Mouse (Mus musculus) kidney, adult 2 months (tissue): ENCODE data around the gene Ropn1l. TPM values are rescaled to one million over a fixed set of nuclear protein-coding genes. Genes with fewer than 3 reads are reported as not detected.

Source experiments
- DNase-seq: peaks from one replicate; pipeline ENCODE4 v3.0.0; 2021
- H3K27ac ChIP-seq: fragments of 200-500 bp; 2 replicates; pipeline ENCODE4 v1.5.1; 2012; ENCODE audit warnings: low read depth, low read length, control low read depth, inconsistent platforms; ENCODE audit not compliant: insufficient read depth
- H3K27me3 ChIP-seq: fragments of 200-500 bp; replicated peaks from 2 replicates; pipeline ENCODE4 v1.6.1; 2012; ENCODE audit warnings: mild to moderate bottlenecking, moderate library complexity, low read length, inconsistent platforms; ENCODE audit not compliant: control insufficient read depth, insufficient read depth
- H3K36me3 ChIP-seq: fragments of 200-500 bp; 2 replicates; pipeline ENCODE4 v1.6.1; 2012; ENCODE audit warnings: mild to moderate bottlenecking, moderate library complexity, low read length, inconsistent platforms; ENCODE audit not compliant: control insufficient read depth, insufficient read depth
- H3K4me1 ChIP-seq: fragments of 200-500 bp; 2 replicates; pipeline ENCODE4 v1.6.1; 2011; ENCODE audit warnings: low read length; ENCODE audit not compliant: control insufficient read depth, insufficient read depth
- H3K4me3 ChIP-seq: fragments of 200-500 bp; 2 replicates; pipeline ENCODE4 v1.5.1; 2011; ENCODE audit warnings: mild to moderate bottlenecking, low read depth, low read length, control low read depth; ENCODE audit not compliant: insufficient read depth
- CTCF ChIP-seq: fragments of 200-500 bp; conservative IDR thresholded peaks from 2 replicates; pipeline ENCODE4 v1.5.1; 2011; ENCODE audit warnings: low read depth, mild to moderate bottlenecking, control low read depth, low read length, moderate library complexity, mixed read lengths; ENCODE audit not compliant: insufficient read depth, insufficient read length
- POLR2A ChIP-seq: fragments of 200-500 bp; IDR thresholded peaks from one replicate; pipeline ENCODE4 v1.6.1; 2011; ENCODE audit warnings: low read depth, low read length, control low read depth
- WGBS: fragments of 180-500 bp; shearing (Covaris S2); methylation state at CpG from one replicate; pipeline ENCODE4 v1.1.7; 2018; 5-methylcytosine and 5-hydroxymethylcytosine counted together
- polyA plus RNA-seq: library from polyadenylated mRNA; depleted of rRNA; stranded (reverse); fragments of >200 nt; gene quantifications from 2 replicates; pipeline ENCODE4 v1.2.3, GENCODE M21; 2012

The Ropn1l gene
- polyA plus RNA-seq, 1 experiment, result 5.6 TPM

DNA sequence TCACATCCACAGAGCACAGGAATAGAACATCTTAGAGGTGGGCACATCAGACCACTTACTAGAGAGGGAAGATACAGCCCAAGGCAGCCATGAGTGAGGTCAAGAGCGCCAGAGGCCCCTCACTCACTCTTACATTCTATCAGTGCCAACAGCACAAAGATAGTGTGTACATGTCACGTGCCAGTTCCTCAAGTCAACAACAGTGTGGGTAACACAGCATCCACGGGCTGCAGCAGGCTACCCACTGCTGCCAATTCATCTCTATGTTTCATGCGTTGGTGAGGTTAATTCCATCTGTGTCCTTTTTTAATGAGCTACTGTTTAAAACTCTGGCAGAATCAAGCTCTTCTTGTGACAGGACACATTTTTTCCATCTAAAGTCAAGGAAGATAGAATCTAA, 10.8 kb downstream of the Ropn1l start:
- 0 out of 2 replicates have a peak, but pooled peaks cover 3% of the 10 kb centered on the region for H3K4me1 ChIP-seq
- no peak overlapping the region for H3K27ac ChIP-seq
- H3K27me3 ChIP-seq, result no peaks in the 10 kb centered on the region
- TF ChIP-seq CTCF (no peak), POLR2A (no peak)
- H3K4me3 ChIP-seq, result no peak overlapping the region
- 96% methylated on average over 4 of the region's 4 CpGs for WGBS
- DNase-seq, result no peak
- no peaks in the 10 kb centered on the region for H3K36me3 ChIP-seq

DNA sequence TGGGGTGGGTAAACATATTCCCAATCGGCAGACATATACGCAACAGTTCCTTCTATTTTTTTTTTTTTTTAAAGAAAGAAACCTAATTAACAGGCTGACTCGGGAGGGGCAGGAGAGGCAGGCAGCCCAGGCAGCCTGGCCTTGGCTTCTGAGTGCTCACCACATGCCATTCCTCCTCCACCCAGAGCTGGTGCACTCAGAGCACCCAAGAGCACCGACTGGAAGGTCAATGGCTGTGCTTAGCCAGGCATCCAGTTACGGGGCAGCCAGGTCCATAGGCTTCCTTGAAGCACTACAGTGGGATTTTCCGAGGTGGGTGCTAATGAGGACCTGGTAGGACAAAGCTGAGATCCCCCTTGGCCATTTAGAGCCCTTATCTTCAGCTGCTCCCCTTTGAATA, 11.5 kb downstream of the Ropn1l start:
- H3K27ac ChIP-seq, result no peak overlapping the region
- 0 out of 2 replicates have a peak, but pooled peaks cover 1% of the 10 kb centered on the region for H3K4me1 ChIP-seq
- H3K36me3 ChIP-seq, result no peaks in the 10 kb centered on the region
- no peaks in the 10 kb centered on the region for H3K27me3 ChIP-seq
- DNase-seq, result peak; percentile 31
- 49% methylated on average over 6 of the region's 6 CpGs for WGBS
- H3K4me3 ChIP-seq, result no peak overlapping the region
- TF ChIP-seq CTCF (no peak), POLR2A (no peak)

DNA sequence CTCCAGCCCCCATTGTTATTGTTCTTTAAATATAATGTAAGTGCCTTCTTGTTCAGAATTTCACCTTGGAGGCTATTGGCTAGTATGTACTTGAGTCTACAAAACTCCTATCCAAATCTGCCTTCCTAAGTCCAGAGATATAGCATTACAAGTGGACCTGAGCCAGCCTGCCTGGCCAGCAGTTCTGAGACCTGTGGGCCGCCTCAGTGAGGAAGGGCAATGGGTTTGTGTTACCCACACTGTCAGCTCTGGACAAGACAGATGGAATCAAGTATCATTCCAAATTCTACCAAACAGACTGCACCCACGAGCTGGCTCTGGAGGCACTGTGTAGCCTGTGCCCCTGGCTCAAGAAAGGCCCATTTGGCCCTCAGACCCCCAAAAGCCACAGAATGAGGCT, 16.7 kb downstream of the Ropn1l start:
- TF ChIP-seq CTCF, result no peak
- TF ChIP-seq POLR2A, result no peak

DNA sequence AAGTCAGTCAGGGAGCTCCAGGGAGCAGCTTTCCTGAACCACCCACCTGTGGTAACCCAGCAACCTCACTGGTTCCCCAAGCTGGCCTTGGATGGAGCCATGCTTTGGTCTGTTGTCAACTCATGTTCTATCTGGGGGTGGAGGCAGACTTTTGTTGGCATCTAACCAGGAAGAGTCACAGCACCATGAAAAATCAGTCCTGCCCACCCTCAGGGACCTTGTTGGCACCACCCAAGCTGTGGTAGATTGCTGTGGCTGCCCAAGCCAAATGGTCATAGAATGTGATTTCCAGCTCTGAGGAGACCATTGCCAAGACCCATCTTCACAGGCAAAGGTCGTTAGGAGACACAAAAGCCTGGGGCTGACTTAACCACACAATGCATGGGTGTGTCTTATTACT, 17.5 kb downstream of the Ropn1l start:
- Histone ChIP-seq H3K27ac (no peak overlapping the region), H3K27me3 (no peaks in the 10 kb centered on the region), H3K36me3 (no peaks in the 10 kb centered on the region), H3K4me3 (no peak overlapping the region), H3K4me1 (peaks cover 3% of the 10 kb centered on the region; the same call in 1 of the 2 replicates)
- no peak for TF ChIP-seq CTCF
- no peak for TF ChIP-seq POLR2A
- no peak for DNase-seq
- WGBS, result 44% methylated on average over 1 of the region's 1 CpGs

More for the DNA sequence above, 16.7 kb downstream of the Ropn1l start:
- no peaks in the 10 kb centered on the region for H3K36me3 ChIP-seq
- no peaks in the 10 kb centered on the region for H3K27me3 ChIP-seq
- H3K4me1 ChIP-seq, result peaks cover 3% of the 10 kb centered on the region; the same call in 1 of the 2 replicates
- no peak overlapping the region for H3K27ac ChIP-seq
- no peak for DNase-seq
- H3K4me3 ChIP-seq, result no peak overlapping the region
- WGBS, result 88% methylated on average over 2 of the region's 2 CpGs

DNA sequence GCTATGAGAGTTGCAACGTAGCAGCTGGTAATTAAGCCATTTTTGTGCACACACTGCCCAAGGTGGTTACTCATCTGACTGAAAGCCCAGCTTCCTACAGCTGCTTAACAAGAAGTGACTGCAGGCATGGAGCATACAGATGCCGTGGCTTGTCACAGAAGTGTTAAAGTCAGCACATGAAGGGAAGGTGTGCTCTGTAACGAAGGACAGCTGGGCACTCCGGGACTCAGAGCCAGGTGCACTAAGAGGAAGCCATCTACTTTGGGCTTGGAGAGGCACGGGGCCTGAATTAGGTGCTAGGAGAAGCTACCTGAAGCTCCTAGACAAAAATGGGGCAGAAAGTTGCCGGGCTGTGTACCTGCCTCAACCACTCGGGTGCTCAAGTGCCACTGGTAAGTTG, 19.8 kb downstream of the Ropn1l start:
- Histone ChIP-seq H3K4me1 (peaks cover 3% of the 10 kb centered on the region; the same call in 1 of the 2 replicates), H3K27ac (no peak overlapping the region), H3K36me3 (no peaks in the 10 kb centered on the region), H3K27me3 (no peaks in the 10 kb centered on the region), H3K4me3 (no peak overlapping the region)
- 67% methylated on average over 7 of the region's 7 CpGs for WGBS
- DNase-seq, result no peak
- TF ChIP-seq POLR2A (no peak), CTCF (no peak)

DNA sequence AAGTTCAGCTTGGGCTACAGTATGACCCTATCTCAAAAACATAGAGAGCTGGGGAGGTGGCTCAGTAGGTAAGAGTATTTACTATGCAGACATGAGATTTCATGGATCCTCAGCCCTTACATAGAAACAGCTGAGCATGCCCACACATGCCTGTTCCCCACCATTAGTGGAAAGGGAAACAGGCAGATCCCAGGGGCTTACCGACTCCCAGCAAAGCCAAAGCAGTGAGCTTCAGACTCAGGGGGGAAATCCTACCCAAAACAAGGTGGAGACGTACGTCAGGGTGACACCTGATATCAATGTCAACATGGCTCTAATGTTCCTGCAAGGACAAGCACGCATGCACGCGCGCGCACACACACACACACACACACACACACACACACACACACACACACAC, 21.7 kb downstream of the Ropn1l start:
- no peak for DNase-seq
- 74% methylated on average over 8 of the region's 8 CpGs for WGBS
- no peak overlapping the region for H3K4me3 ChIP-seq
- no peaks in the 10 kb centered on the region for H3K36me3 ChIP-seq
- peaks cover 3% of the 10 kb centered on the region; the same call in 1 of the 2 replicates for H3K4me1 ChIP-seq
- no peak for TF ChIP-seq POLR2A
- TF ChIP-seq CTCF, result no peak
- no peak overlapping the region for H3K27ac ChIP-seq
- no peaks in the 10 kb centered on the region for H3K27me3 ChIP-seq

DNA sequence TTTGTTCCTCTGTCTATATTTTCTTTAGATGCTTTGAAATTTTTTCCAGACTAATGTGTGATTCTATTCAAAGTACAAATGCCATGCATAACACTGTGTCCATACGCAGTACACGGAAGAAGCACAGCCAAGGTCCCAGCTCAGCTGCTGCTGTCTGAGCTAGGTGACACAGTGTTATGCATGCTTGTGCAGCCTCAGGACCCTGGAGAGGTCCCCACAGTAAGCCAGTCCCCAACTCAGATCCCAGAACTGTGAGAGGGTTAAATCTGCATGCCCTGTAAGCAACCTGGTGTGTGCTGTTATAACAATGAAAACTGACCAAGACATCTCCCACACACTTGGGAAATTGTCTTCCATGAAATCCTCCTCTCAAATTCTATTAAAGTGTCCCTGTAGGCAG, 23.5 kb downstream of the Ropn1l start:
- Histone ChIP-seq H3K27ac (no peak overlapping the region), H3K27me3 (no peaks in the 10 kb centered on the region), H3K4me3 (no peak overlapping the region), H3K4me1 (peaks cover 3% of the 10 kb centered on the region; the same call in 1 of the 2 replicates), H3K36me3 (no peaks in the 10 kb centered on the region)
- DNase-seq, result no peak
- 69% methylated on average over 2 of the region's 2 CpGs for WGBS
- TF ChIP-seq CTCF, result no peak
- no peak for TF ChIP-seq POLR2A

DNA sequence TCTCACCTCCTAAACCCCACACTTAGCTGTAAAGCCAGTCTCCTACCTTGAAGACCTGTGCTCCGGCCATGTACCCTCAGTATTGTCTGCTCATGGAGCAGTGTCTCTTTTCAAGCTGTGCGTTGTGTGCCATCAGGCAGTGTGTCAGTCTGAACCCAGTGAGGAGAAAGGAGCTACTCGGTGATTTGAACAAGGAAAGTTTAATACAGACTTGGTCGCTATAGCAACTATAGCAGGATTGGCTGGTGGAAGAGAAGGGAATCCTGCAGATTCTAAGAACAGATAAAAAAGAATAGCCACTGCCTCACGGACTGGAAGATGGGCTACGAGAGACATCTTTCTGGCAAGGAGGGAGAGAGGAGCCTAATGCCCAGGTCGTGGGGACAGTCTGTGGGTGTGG, 24.1 kb downstream of the Ropn1l start:
- no peak for DNase-seq
- H3K27ac ChIP-seq, result no peak overlapping the region
- WGBS, result 84% methylated on average over 7 of the region's 7 CpGs
- H3K36me3 ChIP-seq, result no peaks in the 10 kb centered on the region
- peaks cover 3% of the 10 kb centered on the region; the same call in 1 of the 2 replicates for H3K4me1 ChIP-seq
- H3K4me3 ChIP-seq, result no peak overlapping the region
- no peaks in the 10 kb centered on the region for H3K27me3 ChIP-seq
- no peak for TF ChIP-seq CTCF
- TF ChIP-seq POLR2A, result no peak
